Mouse (Mus musculus): ENCODE results near the gene Elf1. TPM values are rescaled to one million over a fixed set of nuclear protein-coding genes. Genes with fewer than 3 reads are reported as not detected.
A peak's percentile ranks its signal among the peaks of the same experiment; 100 is the strongest.

Elf1 gene
- polyA plus RNA-seq, 1 experiment = 3.9 TPM

DNA sequence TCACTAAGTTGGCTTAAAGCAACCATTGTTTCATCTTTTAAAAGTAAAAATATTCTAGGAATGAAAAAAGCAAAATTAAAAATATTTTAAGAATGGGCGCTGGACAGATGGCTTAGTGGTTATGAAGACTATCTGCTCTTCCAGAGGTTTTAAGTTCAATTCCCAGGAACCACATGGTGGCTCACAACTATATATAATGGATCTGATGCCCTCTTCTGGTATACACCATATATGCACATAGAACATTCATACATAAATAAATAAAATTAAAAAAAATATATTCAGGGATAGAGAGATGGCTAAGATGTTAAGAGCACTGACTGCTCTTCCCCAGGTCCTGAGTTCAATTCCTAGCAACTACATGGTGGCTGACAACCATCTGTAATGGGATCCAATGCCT, 15.4 kb upstream of the Elf1 start:
- H3K27me3 ChIP-seq (replicated peaks) = no peaks in the 10 kb centered on the region
- H3K4me1 ChIP-seq = peaks cover 27% of the 10 kb centered on the region
- H3K9me3 ChIP-seq = no peaks in the 10 kb centered on the region
- peaks cover 93% of the 10 kb centered on the region for H3K36me3 ChIP-seq (replicated peaks; ENCODE audit: low read length)
- no peak overlapping the region for H3K4me3 ChIP-seq (replicated peaks)
- TF ChIP-seq FLI1 (IDR thresholded peaks at IDR 0.05; ENCODE audit: low read length) = no peak
- no peak for TF ChIP-seq GATA1 (IDR thresholded peaks at IDR 0.05; ENCODE audit: borderline replicate concordance, low read length)

DNA sequence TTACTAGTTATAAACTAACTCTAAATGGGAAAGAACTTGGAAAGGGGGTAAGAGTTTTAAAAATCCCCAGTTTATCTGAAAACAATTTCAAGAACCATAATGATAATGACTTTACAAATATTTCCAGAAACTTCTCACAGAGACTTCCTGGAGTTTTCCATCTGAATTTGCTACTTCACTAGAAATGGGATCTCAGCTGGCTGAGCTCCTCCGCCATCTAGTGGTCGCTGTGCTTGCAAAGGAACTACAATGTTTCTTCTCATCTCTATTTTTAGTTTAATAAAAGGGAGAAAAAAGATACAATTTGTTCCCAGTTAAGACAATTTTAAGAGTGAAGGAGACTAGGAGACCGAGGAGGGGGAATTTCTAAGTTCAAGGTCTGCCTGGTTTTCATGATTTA, 13.4 kb upstream of the Elf1 start:
- Histone ChIP-seq H3K9me3 (no peaks in the 10 kb centered on the region), H3K4me1 (peaks cover 36% of the 10 kb centered on the region), H3K27me3 (replicated peaks) (no peaks in the 10 kb centered on the region), H3K36me3 (replicated peaks; ENCODE audit: low read length) (peaks cover 93% of the 10 kb centered on the region), H3K4me3 (replicated peaks) (no peak overlapping the region)
- TF ChIP-seq FLI1 (IDR thresholded peaks at IDR 0.05; ENCODE audit: low read length) = no peak
- no peak for TF ChIP-seq GATA1 (IDR thresholded peaks at IDR 0.05; ENCODE audit: borderline replicate concordance, low read length)

DNA sequence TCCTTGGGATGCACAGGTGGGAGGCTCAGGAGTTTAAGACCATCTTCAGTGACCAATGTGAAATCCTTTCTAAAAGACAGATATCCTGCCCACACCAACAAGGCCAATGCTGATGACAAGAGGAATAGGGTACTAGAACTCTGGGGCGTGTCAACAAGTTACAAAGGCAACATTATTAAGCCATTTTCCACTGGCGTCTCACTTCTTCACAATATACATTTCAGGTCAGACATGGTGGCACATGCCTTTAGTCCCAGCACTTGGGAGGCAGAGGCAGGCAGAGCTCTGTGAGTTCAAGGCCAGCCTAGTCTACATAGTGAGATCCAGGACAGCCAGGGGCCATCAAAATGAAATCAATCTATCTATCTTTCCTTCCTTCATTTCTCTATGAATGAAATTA, 7.6 kb upstream of the Elf1 start:
- Histone ChIP-seq H3K4me1 (peaks cover 37% of the 10 kb centered on the region), H3K4me3 (replicated peaks) (no peak overlapping the region), H3K27me3 (replicated peaks) (no peaks in the 10 kb centered on the region), H3K9me3 (no peaks in the 10 kb centered on the region), H3K36me3 (replicated peaks; ENCODE audit: low read length) (peaks cover 89% of the 10 kb centered on the region)
- no peak for TF ChIP-seq FLI1 (IDR thresholded peaks at IDR 0.05; ENCODE audit: low read length)
- no peak for TF ChIP-seq GATA1 (IDR thresholded peaks at IDR 0.05; ENCODE audit: borderline replicate concordance, low read length)

DNA sequence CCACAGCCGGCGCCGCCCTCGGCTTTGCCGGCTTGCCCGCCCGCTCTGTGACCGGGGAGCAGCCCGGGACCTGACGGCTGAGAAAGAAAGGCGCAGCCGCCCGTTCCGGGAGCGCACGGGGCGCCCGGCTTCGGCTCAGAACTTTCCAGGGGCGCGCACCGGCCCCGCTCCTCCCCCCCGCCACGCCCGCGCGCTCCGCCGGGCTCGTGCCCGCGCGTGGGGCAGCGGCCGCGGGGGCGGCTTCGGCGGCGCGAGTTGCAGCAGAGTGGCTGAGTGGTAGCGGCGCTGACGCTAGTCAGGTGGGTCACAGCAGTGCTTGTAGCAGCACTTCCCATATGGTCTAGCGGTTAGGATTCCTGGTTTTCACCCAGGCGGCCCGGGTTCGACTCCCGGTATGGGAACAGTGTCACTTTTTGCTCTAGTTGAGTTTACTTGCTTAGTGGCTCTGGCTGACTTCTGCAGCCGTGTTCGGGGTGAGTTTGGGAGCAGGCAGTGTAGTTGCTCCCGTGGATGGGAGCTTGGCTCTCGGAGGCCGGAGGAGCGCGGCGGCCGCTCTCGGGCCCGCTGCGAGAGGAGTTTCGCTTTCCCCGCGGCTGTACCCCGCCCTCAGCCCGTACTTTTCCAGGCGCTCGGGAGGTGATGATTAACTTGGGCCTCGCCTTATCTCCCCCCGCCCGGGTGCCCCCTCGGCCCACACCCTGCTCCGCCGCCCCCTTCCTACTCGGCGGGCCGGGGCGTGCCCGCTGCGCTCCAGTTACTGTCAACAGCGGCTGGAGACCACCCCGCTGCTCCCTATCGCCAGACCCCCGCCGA, 551 bp downstream of the Elf1 start, which contains the start of gene Wbp4:
Gene Wbp4, minus strand, starts transcription at position 182 of the 813 bp plus-strand sequence.
- TF ChIP-seq GATA1 (IDR thresholded peaks at IDR 0.05; ENCODE audit: borderline replicate concordance, low read length) (no peak), FLI1 (IDR thresholded peaks at IDR 0.05; ENCODE audit: low read length) (no peak)
- no peaks in the 10 kb centered on the region for H3K27me3 ChIP-seq (replicated peaks)
- peaks cover 52% of the 10 kb centered on the region for H3K4me1 ChIP-seq
- H3K36me3 ChIP-seq (replicated peaks; ENCODE audit: low read length) = peaks cover 35% of the 10 kb centered on the region
- H3K4me3 ChIP-seq (replicated peaks) = peak within 1 kb of the TSS; percentile 96
- no peaks in the 10 kb centered on the region for H3K9me3 ChIP-seq

DNA sequence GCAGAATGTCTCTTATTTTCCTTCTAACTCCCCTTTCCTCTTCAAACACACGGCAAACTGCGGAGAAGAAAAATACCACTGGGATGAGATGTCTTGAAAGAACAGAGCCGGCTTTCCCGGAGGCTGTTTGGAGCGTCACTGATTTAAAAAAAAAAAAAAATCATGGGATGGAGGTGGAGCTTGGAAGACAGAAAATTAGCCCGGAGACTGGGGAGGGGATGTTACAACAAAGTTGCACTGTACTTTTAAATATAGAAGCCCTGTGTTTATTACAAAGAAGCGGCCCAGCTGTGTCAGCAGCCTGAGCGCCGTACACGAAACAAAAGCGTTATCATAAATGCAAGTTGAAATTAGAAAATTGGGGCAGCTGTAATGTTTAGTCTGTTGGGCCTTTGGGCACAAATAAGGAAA, 1.3 kb downstream of the Elf1 start:
- Histone ChIP-seq H3K36me3 (replicated peaks; ENCODE audit: low read length) (peaks cover 29% of the 10 kb centered on the region), H3K4me1 (peaks cover 59% of the 10 kb centered on the region), H3K27me3 (replicated peaks) (no peaks in the 10 kb centered on the region), H3K9me3 (no peaks in the 10 kb centered on the region), H3K4me3 (replicated peaks) (peak overlapping the region; percentile 96)
- TF ChIP-seq GATA1 (IDR thresholded peaks at IDR 0.05; ENCODE audit: borderline replicate concordance, low read length) (no peak), FLI1 (IDR thresholded peaks at IDR 0.05; ENCODE audit: low read length) (no peak)

DNA sequence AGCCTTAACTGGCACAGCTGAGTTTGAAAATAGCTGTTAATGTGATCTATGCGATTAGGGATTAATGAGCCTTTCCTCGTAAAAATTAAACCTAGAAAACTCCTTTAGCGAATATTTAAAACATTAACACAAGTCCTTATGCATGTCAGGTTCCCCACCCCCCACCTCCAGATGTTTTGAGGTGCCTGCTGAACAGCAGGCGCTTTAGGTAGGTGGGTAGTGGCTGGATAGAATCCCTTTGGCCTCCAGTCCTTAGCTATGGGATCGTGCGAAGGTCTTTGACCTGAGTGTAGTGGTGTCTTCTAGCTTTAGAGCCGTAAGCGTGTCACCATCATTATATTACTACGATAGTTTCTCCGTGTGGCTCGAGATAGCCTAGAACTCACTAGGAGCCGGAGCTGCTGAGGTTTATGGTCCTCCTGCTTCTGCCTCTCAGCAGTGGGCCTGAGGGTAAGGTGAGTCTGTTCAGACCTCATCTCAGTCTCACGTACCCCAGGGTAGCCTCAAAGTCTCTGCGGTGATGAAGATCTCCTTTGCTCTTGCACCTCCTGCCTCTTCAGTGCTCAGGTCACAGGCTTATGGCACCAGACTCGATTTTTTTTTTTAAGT, 1.9 kb downstream of the Elf1 start:
- no peak for TF ChIP-seq FLI1 (IDR thresholded peaks at IDR 0.05; ENCODE audit: low read length)
- no peak for TF ChIP-seq GATA1 (IDR thresholded peaks at IDR 0.05; ENCODE audit: borderline replicate concordance, low read length)
- H3K4me1 ChIP-seq = peaks cover 65% of the 10 kb centered on the region
- H3K27me3 ChIP-seq (replicated peaks) = no peaks in the 10 kb centered on the region
- no peaks in the 10 kb centered on the region for H3K9me3 ChIP-seq
- H3K36me3 ChIP-seq (replicated peaks; ENCODE audit: low read length) = peaks cover 23% of the 10 kb centered on the region
- H3K4me3 ChIP-seq (replicated peaks) = peak overlapping the region; percentile 96

DNA sequence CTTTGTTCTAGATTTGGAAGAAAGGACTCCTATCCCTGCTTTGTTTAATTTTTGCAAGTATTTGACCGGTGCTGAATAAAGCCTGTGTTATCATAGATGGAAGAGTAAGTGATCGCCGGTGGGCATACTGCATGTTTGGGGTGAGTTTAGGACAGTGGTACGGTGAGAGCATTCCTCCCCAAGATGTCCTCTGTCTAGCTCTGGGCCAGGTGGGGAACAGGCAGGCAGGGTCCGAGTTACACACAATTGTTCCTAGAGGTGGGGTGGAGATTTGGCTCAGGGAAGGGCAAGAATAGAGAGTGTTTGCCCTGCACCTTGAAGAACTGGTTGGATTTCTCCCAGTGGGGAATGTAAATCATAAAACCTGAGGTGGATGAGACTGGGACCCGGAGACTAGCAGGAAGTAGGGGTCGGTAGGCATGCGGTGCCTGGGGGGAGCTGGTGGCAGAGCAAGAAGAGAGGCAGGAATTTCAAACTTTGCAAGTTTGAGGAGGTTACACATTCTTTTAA, 2.7 kb downstream of the Elf1 start:
- Histone ChIP-seq H3K9me3 (no peaks in the 10 kb centered on the region), H3K36me3 (replicated peaks; ENCODE audit: low read length) (peaks cover 17% of the 10 kb centered on the region), H3K27me3 (replicated peaks) (no peaks in the 10 kb centered on the region), H3K4me3 (replicated peaks) (peak overlapping the region; percentile 65), H3K4me1 (peaks cover 68% of the 10 kb centered on the region)
- no peak for TF ChIP-seq FLI1 (IDR thresholded peaks at IDR 0.05; ENCODE audit: low read length)
- no peak for TF ChIP-seq GATA1 (IDR thresholded peaks at IDR 0.05; ENCODE audit: borderline replicate concordance, low read length)

DNA sequence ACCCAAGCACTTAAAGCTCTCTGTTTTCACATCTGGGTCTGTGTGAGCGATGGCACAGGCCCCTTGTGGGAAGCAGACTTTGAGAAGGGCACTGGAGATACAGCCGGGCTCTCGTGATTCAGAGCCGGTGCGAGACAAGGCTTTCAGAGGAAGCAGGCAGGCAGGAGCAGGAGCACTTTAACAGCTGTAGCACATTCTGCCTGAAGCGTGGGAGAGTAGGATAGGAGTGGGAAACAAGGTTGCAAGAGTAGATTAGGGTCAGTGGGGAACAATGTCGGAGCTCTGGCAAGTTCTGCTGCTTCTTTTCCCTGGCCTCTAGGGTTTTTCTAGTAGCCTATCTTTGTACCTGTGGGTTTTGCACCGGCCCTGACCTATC, 5.6 kb downstream of the Elf1 start:
- peak; percentile 18; the same call in 1 of the 3 replicates for TF ChIP-seq GATA1 (IDR thresholded peaks at IDR 0.05; ENCODE audit: borderline replicate concordance, low read length)
- no peak for TF ChIP-seq FLI1 (IDR thresholded peaks at IDR 0.05; ENCODE audit: low read length)
- peaks cover 62% of the 10 kb centered on the region for H3K4me1 ChIP-seq
- H3K27me3 ChIP-seq (replicated peaks) = no peaks in the 10 kb centered on the region
- peak overlapping the region; percentile 93 for H3K4me3 ChIP-seq (replicated peaks)
- H3K36me3 ChIP-seq (replicated peaks; ENCODE audit: low read length) = peaks cover 12% of the 10 kb centered on the region
- H3K9me3 ChIP-seq = no peaks in the 10 kb centered on the region

DNA sequence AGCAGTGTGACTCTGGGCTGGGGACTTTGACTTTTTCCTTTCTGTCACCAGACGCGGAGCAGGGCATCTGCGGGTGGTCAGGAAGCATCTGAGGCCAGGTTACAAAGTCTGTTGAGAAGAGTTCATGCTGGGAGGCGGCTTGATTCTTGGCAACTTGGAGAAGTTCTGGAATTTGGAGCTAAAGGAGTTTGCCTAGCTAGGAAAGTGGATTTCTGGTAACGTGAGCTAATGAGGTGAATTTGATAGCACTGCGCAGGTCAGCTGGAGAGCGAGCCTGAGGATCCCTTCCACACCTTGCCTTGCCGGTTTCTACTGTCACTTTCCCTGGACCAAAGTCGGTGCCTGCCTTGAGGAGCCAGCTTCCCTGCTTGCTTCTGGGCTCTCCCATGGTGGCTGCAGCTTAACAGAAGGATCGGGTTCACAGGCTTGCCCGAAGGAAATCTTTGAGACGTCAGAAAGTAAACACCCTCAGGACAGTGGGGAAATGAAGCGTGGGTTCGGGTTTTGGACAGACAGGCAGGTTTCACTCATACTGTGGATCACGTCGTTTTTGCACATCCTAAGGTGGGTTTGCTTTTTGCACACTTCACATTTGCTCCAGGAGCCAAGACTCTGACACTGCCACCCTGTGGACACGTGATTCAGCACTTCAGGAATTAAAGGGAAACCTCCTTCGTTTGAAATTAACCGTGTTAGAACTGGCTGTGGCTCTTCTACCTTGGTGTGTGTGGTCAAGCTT, 6.2 kb downstream of the Elf1 start:
- no peaks in the 10 kb centered on the region for H3K9me3 ChIP-seq
- H3K4me1 ChIP-seq = peaks cover 62% of the 10 kb centered on the region
- H3K36me3 ChIP-seq (replicated peaks; ENCODE audit: low read length) = peaks cover 17% of the 10 kb centered on the region
- no peak for TF ChIP-seq FLI1 (IDR thresholded peaks at IDR 0.05; ENCODE audit: low read length)
- no peak for TF ChIP-seq GATA1 (IDR thresholded peaks at IDR 0.05; ENCODE audit: borderline replicate concordance, low read length)
- no peaks in the 10 kb centered on the region for H3K27me3 ChIP-seq (replicated peaks)
- H3K4me3 ChIP-seq (replicated peaks) = peak overlapping the region; percentile 93

Measured in megakaryocyte, embryonic 14.5 days (primary cell).